Mouse (Mus musculus) erythroblast, embryonic 14.5 days (primary cell): ENCODE measurements around the gene Capn5. TPM values are rescaled to one million over a fixed set of nuclear protein-coding genes. Genes with fewer than 3 reads are reported as not detected.

ENCODE experiments used
- H3K27me3 ChIP-seq: 2 replicates; pipeline ENCODE4 v1.6.1; 2012; ENCODE audit warnings: inconsistent platforms; ENCODE audit not compliant: control insufficient read depth
- H3K36me3 ChIP-seq: 2 replicates; pipeline ENCODE4 v1.6.1; 2012; ENCODE audit warnings: mild to moderate bottlenecking, inconsistent platforms; ENCODE audit not compliant: control insufficient read depth
- H3K4me1 ChIP-seq: 2 replicates; pipeline ENCODE4 v1.6.1; 2012; ENCODE audit warnings: inconsistent platforms; ENCODE audit not compliant: control insufficient read depth
- H3K4me3 ChIP-seq: replicated peaks from 2 replicates; pipeline ENCODE3; 2012; ENCODE audit warnings: moderate library complexity, mild to moderate bottlenecking, inconsistent platforms
- H3K9me3 ChIP-seq: 2 replicates; pipeline ENCODE4 v1.6.1; 2012; ENCODE audit warnings: low read length, inconsistent platforms, mixed read lengths; ENCODE audit not compliant: control insufficient read depth
- GATA1 ChIP-seq: IDR thresholded peaks from 2 replicates; pipeline ENCODE4 v1.6.1; 2012; ENCODE audit warnings: low read length, inconsistent platforms, mixed read lengths
- TAL1 ChIP-seq: IDR thresholded peaks from 3 replicates; pipeline ENCODE4 v1.6.1; 2012; ENCODE audit warnings: low read length, inconsistent platforms, mixed read lengths
- polyA plus RNA-seq: library from polyadenylated mRNA; stranded (reverse); fragments of >175 nt; gene quantifications from 2 replicates; pipeline ENCODE4 v1.2.3, GENCODE M21; 2012

Capn5 gene
- polyA plus RNA-seq, 1 experiment: 6.8 TPM

DNA sequence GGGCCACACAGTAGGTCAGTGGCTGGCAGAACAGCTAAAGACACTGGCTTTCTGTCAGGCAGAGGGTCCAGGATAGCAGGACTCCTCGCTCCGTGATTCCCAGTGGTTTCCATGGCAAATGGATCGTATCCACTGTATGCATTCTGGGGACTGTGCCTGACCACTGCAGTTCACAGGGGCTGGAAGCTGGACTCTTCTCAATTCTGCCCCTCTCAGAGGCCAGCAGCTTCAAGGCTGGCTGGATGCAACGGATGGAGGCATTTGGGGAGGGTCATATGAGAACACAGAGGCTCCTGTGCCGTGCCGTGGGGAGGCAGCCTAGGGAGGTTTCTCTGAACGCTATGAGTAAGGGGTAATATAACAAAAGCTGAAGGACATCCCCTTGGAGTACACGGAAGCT, 35.8 kb downstream of the Capn5 start:
- H3K27me3 ChIP-seq: no peaks in the 10 kb centered on the region
- peaks cover 42% of the 10 kb centered on the region for H3K4me1 ChIP-seq
- peaks cover 80% of the 10 kb centered on the region for H3K36me3 ChIP-seq
- no peaks in the 10 kb centered on the region for H3K9me3 ChIP-seq
- no peak overlapping the region for H3K4me3 ChIP-seq
- TF ChIP-seq GATA1 (no peak), TAL1 (no peak)

DNA sequence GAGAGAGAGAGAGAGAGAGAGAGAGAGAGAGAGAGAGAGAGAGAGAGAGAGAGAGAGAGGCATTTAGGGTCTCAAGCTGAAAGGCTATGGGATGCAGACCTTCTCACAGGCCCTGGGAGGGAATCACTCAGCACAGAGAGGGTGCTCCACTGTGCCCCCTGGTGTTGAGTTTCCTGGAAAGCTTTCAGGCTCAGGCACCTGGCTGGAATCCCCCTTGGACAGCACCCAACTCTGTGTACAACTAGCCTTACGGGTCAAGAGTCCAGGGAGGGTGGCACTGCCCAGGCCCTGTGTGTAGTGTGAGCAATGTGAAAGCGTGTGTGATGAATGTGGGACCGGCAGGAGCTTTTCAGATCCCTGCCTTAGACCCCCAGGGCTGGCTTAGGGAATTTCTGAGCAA, 36.9 kb downstream of the Capn5 start:
- TF ChIP-seq GATA1: no peak
- no peak for TF ChIP-seq TAL1
- Histone ChIP-seq H3K27me3 (no peaks in the 10 kb centered on the region), H3K4me1 (peaks cover 40% of the 10 kb centered on the region), H3K36me3 (peaks cover 79% of the 10 kb centered on the region), H3K4me3 (no peak overlapping the region), H3K9me3 (no peaks in the 10 kb centered on the region)

DNA sequence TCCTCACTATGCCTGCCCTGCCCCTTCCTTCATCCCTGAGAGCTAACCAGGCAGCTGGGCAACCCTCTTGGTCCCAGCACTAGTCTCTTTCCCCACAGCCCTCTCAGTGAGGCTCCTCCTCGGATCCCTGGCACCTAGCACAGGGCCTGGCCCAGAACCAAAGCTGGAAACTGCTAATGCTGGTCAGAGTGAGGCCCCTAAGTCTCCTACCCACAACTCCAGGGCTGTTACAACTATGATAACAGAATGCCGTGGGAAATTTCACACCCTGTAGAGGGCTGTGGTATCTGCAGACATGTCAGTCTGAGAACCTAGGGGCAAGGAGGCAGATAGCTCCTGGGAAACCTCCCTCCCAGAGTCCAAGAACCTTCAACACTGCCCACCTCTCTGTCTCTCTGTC, 37.5 kb downstream of the Capn5 start:
- Histone ChIP-seq H3K4me1 (peaks cover 36% of the 10 kb centered on the region), H3K27me3 (no peaks in the 10 kb centered on the region), H3K4me3 (no peak overlapping the region), H3K9me3 (no peaks in the 10 kb centered on the region), H3K36me3 (peaks cover 79% of the 10 kb centered on the region)
- TF ChIP-seq GATA1 (no peak), TAL1 (no peak)

DNA sequence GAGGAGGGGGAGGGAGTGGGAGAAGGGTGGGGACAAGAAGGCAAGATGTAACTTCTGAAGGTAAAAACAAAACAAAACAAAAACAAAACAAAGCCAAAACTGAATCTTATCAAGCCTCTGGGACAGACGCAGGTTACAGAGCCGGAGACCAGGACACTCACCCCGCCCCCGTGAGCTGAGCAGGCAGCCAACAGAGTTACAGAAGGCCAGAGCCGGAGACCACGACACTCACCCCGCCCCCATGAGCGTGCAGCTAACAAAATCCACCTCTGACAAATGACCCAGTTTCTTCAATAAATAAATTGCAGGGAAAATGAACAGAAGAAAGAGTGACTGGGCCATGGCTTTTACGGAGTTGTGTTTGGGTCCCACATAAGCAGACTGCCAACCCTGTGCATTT, 38.9 kb downstream of the Capn5 start:
- TF ChIP-seq GATA1: no peak
- TF ChIP-seq TAL1: no peak
- H3K4me3 ChIP-seq: no peak overlapping the region
- H3K36me3 ChIP-seq: peaks cover 75% of the 10 kb centered on the region
- H3K9me3 ChIP-seq: no peaks in the 10 kb centered on the region
- H3K4me1 ChIP-seq: peaks cover 32% of the 10 kb centered on the region
- H3K27me3 ChIP-seq: no peaks in the 10 kb centered on the region

DNA sequence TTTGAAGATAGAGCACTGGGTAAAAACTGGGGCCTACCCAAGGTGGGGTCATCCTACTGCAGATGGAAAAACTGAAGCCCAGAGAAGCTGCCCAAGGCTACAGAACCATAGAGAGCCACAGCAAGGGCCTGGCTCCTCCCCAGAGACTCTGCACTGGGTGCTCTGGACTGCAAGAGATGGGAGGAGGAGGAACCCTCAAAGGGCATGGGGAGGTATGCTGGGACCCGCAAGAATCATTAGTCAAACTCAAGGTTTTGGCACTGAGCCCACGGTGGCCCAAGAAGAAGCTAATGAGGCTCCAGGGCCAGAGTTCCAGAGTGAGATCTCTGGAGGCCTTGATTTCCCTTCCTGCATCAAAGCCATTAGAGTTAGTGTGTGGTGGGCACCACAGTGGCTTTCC, 40.1 kb downstream of the Capn5 start:
- H3K9me3 ChIP-seq: no peaks in the 10 kb centered on the region
- H3K27me3 ChIP-seq: no peaks in the 10 kb centered on the region
- peaks cover 29% of the 10 kb centered on the region for H3K4me1 ChIP-seq
- H3K4me3 ChIP-seq: no peak overlapping the region
- peaks cover 65% of the 10 kb centered on the region for H3K36me3 ChIP-seq
- TF ChIP-seq TAL1 (no peak), GATA1 (no peak)

DNA sequence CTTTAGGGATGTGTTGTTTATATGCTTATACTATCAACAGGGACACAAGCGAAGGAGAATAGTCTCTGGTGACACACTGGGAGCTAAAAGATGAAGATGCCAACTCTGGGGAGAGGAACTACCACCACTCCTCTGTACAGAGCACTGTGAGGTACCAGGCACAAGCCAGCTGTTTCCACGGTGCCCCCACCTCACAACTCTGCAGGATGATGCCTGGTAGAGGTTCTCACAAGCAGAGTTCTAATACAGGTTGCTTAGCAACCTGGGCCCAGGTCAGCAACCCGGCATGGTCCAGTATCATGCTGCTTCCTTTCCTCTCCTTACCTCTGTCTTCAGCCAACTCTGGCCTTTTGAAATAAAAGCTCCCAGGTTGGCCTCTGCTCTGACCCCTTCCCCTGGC, 40.5 kb downstream of the Capn5 start:
- no peak overlapping the region for H3K4me3 ChIP-seq
- no peaks in the 10 kb centered on the region for H3K9me3 ChIP-seq
- H3K4me1 ChIP-seq: peaks cover 26% of the 10 kb centered on the region
- no peaks in the 10 kb centered on the region for H3K27me3 ChIP-seq
- TF ChIP-seq TAL1 (no peak), GATA1 (no peak)
- peaks cover 65% of the 10 kb centered on the region for H3K36me3 ChIP-seq

DNA sequence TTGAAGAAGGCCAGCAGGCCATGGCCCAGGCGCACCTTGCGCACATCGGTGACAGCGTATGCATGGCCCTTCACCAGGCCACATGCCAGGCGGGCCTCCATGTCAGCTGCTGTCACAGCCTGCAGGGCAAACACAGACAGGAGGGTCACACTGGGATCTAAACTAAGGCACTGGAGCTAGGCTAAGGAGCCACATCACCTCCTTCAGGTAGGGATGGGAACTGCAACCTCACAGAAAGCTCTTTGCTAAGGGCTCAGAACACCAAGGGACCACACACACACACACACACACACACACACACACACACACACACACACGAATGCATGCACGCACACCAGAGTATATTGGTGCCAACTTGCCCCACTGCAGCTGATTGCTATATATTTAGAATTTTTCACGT, 46.3 kb downstream of the Capn5 start:
- Histone ChIP-seq H3K4me3 (no peak overlapping the region), H3K27me3 (no peaks in the 10 kb centered on the region), H3K36me3 (peaks cover 85% of the 10 kb centered on the region), H3K4me1 (no peaks in the 10 kb centered on the region), H3K9me3 (no peaks in the 10 kb centered on the region)
- no peak for TF ChIP-seq TAL1
- TF ChIP-seq GATA1: no peak

DNA sequence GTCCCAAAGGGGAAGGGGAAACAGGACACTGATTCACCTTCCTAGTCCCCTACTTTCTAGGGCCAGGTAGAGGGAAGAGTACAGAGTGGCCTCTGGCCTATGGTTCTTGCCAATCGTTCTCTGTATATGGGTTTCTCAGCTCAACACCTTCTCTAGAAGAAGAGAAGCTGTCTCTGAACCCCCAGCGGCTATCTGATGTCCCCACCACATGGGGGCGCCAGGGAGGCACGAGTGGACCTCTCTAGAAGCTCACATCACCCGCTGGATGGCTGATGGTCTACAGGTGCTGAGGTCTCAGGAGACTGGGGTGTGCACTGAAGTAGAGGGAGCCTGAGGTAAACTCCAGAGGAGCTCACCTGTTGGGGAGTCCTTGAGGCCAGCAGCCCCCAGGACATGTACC, 52.6 kb downstream of the Capn5 start:
- peaks cover 3% of the 10 kb centered on the region for H3K4me1 ChIP-seq
- TF ChIP-seq GATA1: no peak
- H3K27me3 ChIP-seq: no peaks in the 10 kb centered on the region
- H3K36me3 ChIP-seq: peaks cover 87% of the 10 kb centered on the region
- H3K9me3 ChIP-seq: no peaks in the 10 kb centered on the region
- H3K4me3 ChIP-seq: no peak overlapping the region

DNA sequence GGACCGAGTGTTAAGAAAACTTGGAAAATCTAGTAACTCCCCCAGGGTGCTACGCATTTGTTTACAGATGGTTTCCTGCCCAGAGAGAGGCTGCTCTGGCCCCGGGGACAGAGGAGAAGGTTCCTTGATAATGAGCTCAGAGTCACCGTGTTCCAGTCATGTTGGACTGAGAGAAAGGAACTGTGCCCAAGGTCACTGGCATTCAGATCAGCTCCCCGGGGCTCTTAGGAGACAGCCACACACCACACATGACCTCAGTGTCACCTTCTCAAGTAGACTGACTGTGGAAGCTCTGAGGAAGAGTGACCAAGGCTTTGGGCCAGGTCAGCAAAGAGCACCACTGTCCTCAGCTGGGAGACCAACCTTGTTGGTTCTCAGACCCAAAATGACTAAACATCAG, 53.4 kb downstream of the Capn5 start:
- peaks cover 79% of the 10 kb centered on the region for H3K36me3 ChIP-seq

DNA sequence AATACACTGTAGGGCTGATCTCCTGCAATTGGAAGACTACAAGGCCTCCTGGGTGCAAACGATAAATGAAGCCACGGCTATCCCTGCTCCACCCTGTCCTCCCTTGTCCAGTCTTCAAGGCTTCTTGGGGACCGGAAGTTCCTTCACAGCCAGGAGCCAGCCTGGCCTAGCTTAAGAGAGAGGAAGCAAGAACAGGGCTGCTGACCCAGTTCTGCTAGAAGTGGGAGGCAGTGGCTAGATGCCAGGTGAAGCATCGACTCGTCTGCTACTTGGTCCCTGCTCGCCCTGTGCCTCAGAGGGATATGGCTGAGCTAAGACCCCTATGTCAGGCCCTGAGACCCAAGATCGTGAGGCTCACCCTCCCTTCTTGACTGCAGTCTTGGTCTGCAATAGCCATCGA, 56.4 kb downstream of the Capn5 start:
- peaks cover 10% of the 10 kb centered on the region for H3K4me1 ChIP-seq

More for the DNA sequence above, 53.4 kb downstream of the Capn5 start:
- Histone ChIP-seq H3K4me3 (no peak overlapping the region), H3K9me3 (no peaks in the 10 kb centered on the region), H3K4me1 (peaks cover 6% of the 10 kb centered on the region), H3K27me3 (no peaks in the 10 kb centered on the region)
- TF ChIP-seq GATA1 (no peak), TAL1 (no peak)

DNA sequence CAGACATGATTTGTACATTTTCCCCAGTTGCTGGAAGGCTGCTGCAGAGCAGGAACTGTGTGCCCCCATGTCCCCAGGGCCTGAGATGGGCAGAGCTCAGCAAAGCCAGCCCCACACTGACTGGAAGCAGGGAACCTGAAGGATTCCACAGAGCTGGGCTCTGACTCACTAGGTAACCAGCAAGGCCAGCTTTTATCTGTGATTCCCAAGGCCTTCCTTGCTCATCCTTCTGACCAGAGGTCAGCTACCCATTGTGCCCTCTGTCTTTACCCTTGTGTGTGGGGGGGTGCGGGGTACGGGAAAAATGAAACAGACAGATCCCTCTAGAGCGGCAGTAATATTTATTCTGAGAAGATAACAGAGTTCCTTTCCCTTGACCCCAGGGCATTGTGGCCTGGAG, 56.8 kb downstream of the Capn5 start:
- no peak overlapping the region for H3K4me3 ChIP-seq
- peaks cover 44% of the 10 kb centered on the region for H3K36me3 ChIP-seq
- TF ChIP-seq GATA1 (no peak), TAL1 (no peak)
- no peaks in the 10 kb centered on the region for H3K9me3 ChIP-seq
- H3K4me1 ChIP-seq: peaks cover 10% of the 10 kb centered on the region
- H3K27me3 ChIP-seq: no peaks in the 10 kb centered on the region; the same call in 1 of the 2 replicates

More for the DNA sequence above, 56.4 kb downstream of the Capn5 start:
- TF ChIP-seq GATA1: no peak
- Histone ChIP-seq H3K9me3 (no peaks in the 10 kb centered on the region), H3K36me3 (peaks cover 49% of the 10 kb centered on the region), H3K27me3 (no peaks in the 10 kb centered on the region; the same call in 1 of the 2 replicates), H3K4me3 (no peak overlapping the region)
